Comparison of ENCODE assay signal across 8 mouse cellular contexts in genomic region chr6:113740236-113741217, GRCm38 (mm10). TPM values are rescaled to one million over a fixed set of nuclear protein-coding genes. Genes with fewer than 3 reads are reported as not detected.
DNase-seq lines count a peak whose midpoint lies in the region; ATAC-seq and TF ChIP-seq lines count a peak whose summit lies in the region.

Gene Sec13, minus strand, starts transcription at chr6:113740743.

- DNase-seq in 416B (ENCODE audit: low read depth), result peak; percentile 88
- peak; percentile 76 to 80 for DNase-seq in heart, adult 9 months (ENCODE audit: low spot score in 2 of 2)
- DNase-seq in liver, result peak; percentile 85
- DNase-seq in spleen, postnatal 4 days (ENCODE audit: low spot score in 2 of 2), result peak; percentile 86 to 94

- H3K4me1 ChIP-seq in bone marrow, adult 2 months (ENCODE audit: control insufficient read depth, insufficient read depth, low read length), result peaks cover 1% of the 10 kb centered on the region; the same call in 1 of the 2 replicates
- H3K4me1 ChIP-seq in embryonic facial prominence, embryonic 15.5 days, result peaks cover 14% of the 10 kb centered on the region
- H3K4me1 ChIP-seq in kidney, embryonic 14.5 days (ENCODE audit: control insufficient read depth, insufficient read depth, low read length), result peaks cover 10% of the 10 kb centered on the region

- peak within 1 kb of the TSS; percentile 87 for H3K9ac ChIP-seq in embryonic facial prominence, embryonic 15.5 days
- H3K9ac ChIP-seq in kidney, embryonic 14.5 days (ENCODE audit: low read depth, low read length), result peak within 1 kb of the TSS; percentile 86

- peak within 1 kb of the TSS; percentile 77 for H3K4me2 ChIP-seq in embryonic facial prominence, embryonic 15.5 days (replicated peaks)
- H3K4me2 ChIP-seq in kidney, embryonic 14.5 days (replicated peaks; ENCODE audit: low read depth, low read length), result peak within 1 kb of the TSS; percentile 85

- ATAC-seq in embryonic facial prominence, embryonic 15.5 days (ENCODE audit: insufficient number of reproducible peaks, low FRiP score, low TSS enrichment, low read depth), result peak; percentile 74; the same call in 1 of the 2 replicates
- peak; percentile 80 for ATAC-seq in kidney, embryonic 14.5 days (ENCODE audit: low FRiP score, low TSS enrichment)
- ATAC-seq in monocyte, adult 5-6 weeks (replicated peaks; ENCODE audit: insufficient number of reproducible peaks, low FRiP score, low TSS enrichment, poor library complexity, severe bottlenecking), result peak; percentile 92

- no peaks in the 10 kb centered on the region for H3K27me3 ChIP-seq in embryonic facial prominence, embryonic 15.5 days
- H3K27me3 ChIP-seq in kidney, embryonic 14.5 days (ENCODE audit: control insufficient read depth, insufficient read depth, low read length), result no peaks in the 10 kb centered on the region

- 6% methylated on average over 41 of the region's 41 CpGs for WGBS in bone marrow, adult 2 months
- WGBS in embryonic facial prominence, embryonic 15.5 days, result 7% methylated on average over 41 of the region's 41 CpGs
- WGBS in kidney, embryonic 14.5 days, result 7% methylated on average over 41 of the region's 41 CpGs

- H3K36me3 ChIP-seq in embryonic facial prominence, embryonic 15.5 days, result peaks cover 28% of the 10 kb centered on the region
- peaks cover 24% of the 10 kb centered on the region for H3K36me3 ChIP-seq in kidney, embryonic 14.5 days (ENCODE audit: control insufficient read depth, insufficient read depth, low read length)

- H3K9me3 ChIP-seq in embryonic facial prominence, embryonic 15.5 days (replicated peaks), result no peaks in the 10 kb centered on the region
- no peaks in the 10 kb centered on the region for H3K9me3 ChIP-seq in kidney, embryonic 14.5 days (ENCODE audit: control insufficient read depth, low read length)

- TF ChIP-seq POLR2A in bone marrow, adult 2 months (IDR thresholded peaks at IDR 0.05; ENCODE audit: borderline replicate concordance, control insufficient read depth, low read depth, low read length), result peak; percentile 91

- no peak for TF ChIP-seq CTCF in bone marrow, adult 2 months (IDR thresholded peaks at IDR 0.05; ENCODE audit: control insufficient read depth, insufficient read depth, low read length)

- H3K4me3 ChIP-seq in bone marrow, adult 2 months (replicated peaks; ENCODE audit: control insufficient read depth, low read depth, low read length), result peak within 1 kb of the TSS; percentile 94
- H3K4me3 ChIP-seq in embryonic facial prominence, embryonic 15.5 days (replicated peaks), result peak within 1 kb of the TSS; percentile 86
- peak within 1 kb of the TSS; percentile 95 for H3K4me3 ChIP-seq in kidney, embryonic 14.5 days (ENCODE audit: low read length)

- peak within 1 kb of the TSS; percentile 32 for H3K27ac ChIP-seq in bone marrow, adult 2 months (ENCODE audit: control insufficient read depth, insufficient read depth, low read depth, low read length, poor library complexity)
- peak within 1 kb of the TSS; percentile 80 for H3K27ac ChIP-seq in embryonic facial prominence, embryonic 15.5 days (replicated peaks)
- no peak within 1 kb of the TSS for H3K27ac ChIP-seq in kidney, embryonic 14.5 days (ENCODE audit: low read depth, low read length)

RNA-seq across cellular contexts. Expression of gene Sec13, which starts in this region (rescaled TPM):
- 33.7 and 56.3 TPM in 2 replicates for polyA plus RNA-seq in bone marrow, adult 2 months (2011; ENCODE audit: insufficient read depth, insufficient read length, low replicate concordance, missing spikeins)
- 283 and 297 TPM in 2 replicates for polyA plus RNA-seq in embryonic facial prominence, embryonic 15.5 days (2015; fragmentation: Nextera tagmentation; extraction: Ambion mirVana)
- 286 and 297 TPM in 2 replicates for polyA plus RNA-seq in kidney, embryonic 14.5 days (2014; fragmentation: Nextera tagmentation; extraction: Ambion mirVana)
- total RNA-seq in monocyte, adult 5-6 weeks (2017), result 93.8 to 134 TPM (median 113 TPM) in 3 replicates
